Mouse (Mus musculus): ENCODE data around the gene Ctnnbl1. TPM values are rescaled to one million over a fixed set of nuclear protein-coding genes. Genes with fewer than 3 reads are reported as not detected.

The Ctnnbl1 gene
- polyA plus RNA-seq (2015; fragmentation: Nextera tagmentation; extraction: Ambion mirVana), result 31.5 and 33.3 TPM in 2 replicates

DNA sequence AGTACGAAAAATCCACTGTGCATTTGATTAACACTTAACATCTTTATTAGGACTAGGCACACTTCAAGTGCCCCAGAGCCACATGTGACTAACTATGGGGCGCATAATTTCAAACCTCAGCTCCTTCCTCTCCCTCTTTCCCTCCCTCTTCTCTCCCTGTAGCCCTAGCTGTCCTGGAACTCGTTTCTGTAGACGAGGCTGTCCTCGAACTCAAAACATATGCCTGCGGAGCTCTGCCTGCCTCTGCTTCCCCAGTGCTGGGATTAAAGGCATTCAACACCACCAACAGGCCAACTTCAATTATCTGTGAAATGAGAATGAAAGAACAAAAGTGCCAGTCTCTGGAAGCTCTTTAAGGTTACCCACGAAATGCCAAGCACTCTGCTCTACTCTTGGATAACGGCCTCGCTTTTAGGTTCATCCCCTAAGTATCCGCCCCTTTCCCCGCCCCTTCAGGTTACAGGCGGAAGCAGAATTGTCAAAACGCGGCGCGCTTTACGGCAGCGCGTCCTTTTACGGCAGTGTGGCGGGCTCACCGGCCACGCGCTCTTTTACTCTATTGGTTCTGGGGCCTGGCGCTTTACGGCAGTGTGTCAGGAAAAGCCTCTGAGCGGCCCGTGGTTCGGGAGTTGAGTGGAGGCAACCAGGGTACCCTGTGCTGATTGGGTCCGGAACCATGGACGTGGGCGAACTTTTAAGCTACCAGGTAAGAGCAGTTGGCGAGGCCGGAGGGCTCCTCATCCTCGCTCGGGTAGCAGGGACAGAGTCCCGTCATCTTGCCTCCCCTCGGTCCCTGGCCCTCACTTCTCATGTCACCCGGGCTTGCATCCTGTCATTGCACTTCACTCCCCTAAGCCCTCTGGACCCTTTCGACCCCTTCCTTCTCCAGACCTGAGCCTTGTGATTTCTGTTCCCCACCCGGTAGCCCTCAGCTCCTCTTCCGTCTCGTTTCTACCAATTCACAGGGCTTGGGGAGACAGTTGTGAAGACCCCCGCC lies at the start of gene Ctnnbl1:
Gene Ctnnbl1 (plus strand): TSS at position 548 of the 997 bp plus-strand sequence.
- Histone ChIP-seq H3K36me3 (ENCODE audit: control insufficient read depth, insufficient read depth) (no peaks in the 10 kb centered on the region), H3K27me3 (ENCODE audit: control insufficient read depth, insufficient read depth, low read length) (no peaks in the 10 kb centered on the region), H3K4me1 (ENCODE audit: control insufficient read depth, insufficient read depth, low read length) (peaks cover 10% of the 10 kb centered on the region), H3K4me3 (ENCODE audit: low read length) (peak within 1 kb of the TSS; percentile 96), H3K9me3 (replicated peaks; ENCODE audit: control insufficient read depth, low read length) (no peaks in the 10 kb centered on the region), H3K4me2 (ENCODE audit: low read depth, low read length) (peak within 1 kb of the TSS; percentile 94), H3K27ac (ENCODE audit: low read length) (no peak within 1 kb of the TSS), H3K9ac (ENCODE audit: low read length) (peak within 1 kb of the TSS; percentile 87)
- ATAC-seq (replicated peaks; ENCODE audit: extremely low read depth, insufficient read depth, low FRiP score), result peak; percentile 93
- 10% methylated on average over 44 of the region's 44 CpGs for WGBS

DNA sequence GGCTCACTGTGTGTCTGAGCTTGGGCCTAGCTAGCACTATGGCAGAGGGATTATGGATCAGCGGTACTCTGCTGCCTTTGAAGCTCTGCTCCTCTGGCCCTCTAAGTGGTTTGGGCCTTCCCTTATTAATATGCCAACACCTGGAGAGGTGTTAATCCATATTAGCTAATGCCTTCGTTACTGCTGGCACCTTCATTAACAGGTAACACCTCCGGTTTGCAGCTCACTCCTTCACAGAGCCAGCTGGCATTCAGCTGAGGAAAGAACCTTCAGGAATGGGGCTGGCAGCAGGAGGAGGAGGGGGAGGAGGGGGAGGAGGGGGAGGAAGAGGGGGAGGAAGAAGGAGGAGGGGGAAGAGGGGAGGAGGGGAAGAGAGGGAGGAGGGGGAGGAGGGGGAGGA lies 49.7 kb upstream of the Ctnnbl1 start:
- Histone ChIP-seq H3K36me3 (ENCODE audit: control insufficient read depth, insufficient read depth) (no peaks in the 10 kb centered on the region), H3K27ac (ENCODE audit: low read length) (no peak overlapping the region), H3K4me1 (ENCODE audit: control insufficient read depth, insufficient read depth, low read length) (no peaks in the 10 kb centered on the region), H3K4me2 (ENCODE audit: low read depth, low read length) (no peak overlapping the region), H3K9me3 (replicated peaks; ENCODE audit: control insufficient read depth, low read length) (no peaks in the 10 kb centered on the region), H3K9ac (ENCODE audit: low read length) (no peak overlapping the region), H3K4me3 (ENCODE audit: low read length) (no peak overlapping the region), H3K27me3 (ENCODE audit: control insufficient read depth, insufficient read depth, low read length) (peaks cover 11% of the 10 kb centered on the region; the same call in 1 of the 2 replicates)
- 41% methylated on average over 3 of the region's 3 CpGs for WGBS
- no peak for ATAC-seq (replicated peaks; ENCODE audit: extremely low read depth, insufficient read depth, low FRiP score)

DNA sequence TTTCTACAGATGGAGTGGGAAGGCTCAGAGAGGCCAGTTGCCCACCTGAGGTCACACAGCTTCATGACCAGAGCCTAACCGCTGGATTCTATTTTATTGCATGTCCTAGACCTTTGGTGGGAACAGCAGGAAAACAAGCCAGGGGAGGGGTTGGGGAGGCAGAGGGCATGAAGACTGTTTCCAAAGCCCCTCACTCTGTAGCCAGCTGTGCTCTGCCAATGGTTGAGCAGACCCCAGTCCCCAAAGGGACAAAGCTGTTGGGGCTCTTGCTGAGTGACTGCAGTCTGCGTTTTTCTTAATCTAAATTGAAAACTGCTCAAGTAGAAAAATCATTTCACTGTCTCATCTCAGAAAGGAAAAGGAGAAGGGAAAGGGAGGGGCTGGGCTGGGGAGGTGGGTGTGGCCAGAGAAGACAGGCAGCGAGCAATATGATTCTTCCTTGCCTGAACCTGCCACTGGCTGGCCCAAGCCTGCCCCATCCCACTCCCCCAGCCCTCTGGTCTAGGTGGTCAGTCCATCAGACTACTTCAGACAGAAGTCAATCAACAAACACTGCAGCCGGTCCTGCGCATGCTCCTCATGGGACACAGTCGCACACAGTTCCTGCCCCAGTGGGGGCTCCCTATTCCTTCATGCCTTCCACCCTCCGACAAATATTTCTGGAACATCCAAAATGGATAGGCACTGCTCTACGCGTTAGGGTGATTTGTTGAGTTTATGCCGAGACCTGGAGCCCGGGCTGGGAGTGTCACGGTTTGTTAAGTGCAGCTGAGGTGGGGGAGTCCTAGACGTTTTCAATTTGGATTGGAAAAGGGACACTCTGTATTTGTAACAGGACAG lies 45.7 kb upstream of the Ctnnbl1 start:
- no peak overlapping the region for H3K4me2 ChIP-seq (ENCODE audit: low read depth, low read length)
- no peaks in the 10 kb centered on the region for H3K36me3 ChIP-seq (ENCODE audit: control insufficient read depth, insufficient read depth)
- H3K9ac ChIP-seq (ENCODE audit: low read length), result no peak overlapping the region
- peaks cover 15% of the 10 kb centered on the region; the same call in 1 of the 2 replicates for H3K27me3 ChIP-seq (ENCODE audit: control insufficient read depth, insufficient read depth, low read length)
- no peak overlapping the region for H3K4me3 ChIP-seq (ENCODE audit: low read length)
- 60% methylated on average over 13 of the region's 13 CpGs for WGBS
- H3K9me3 ChIP-seq (replicated peaks; ENCODE audit: control insufficient read depth, low read length), result no peaks in the 10 kb centered on the region
- ATAC-seq (replicated peaks; ENCODE audit: extremely low read depth, insufficient read depth, low FRiP score), result no peak
- H3K4me1 ChIP-seq (ENCODE audit: control insufficient read depth, insufficient read depth, low read length), result no peaks in the 10 kb centered on the region
- no peak overlapping the region for H3K27ac ChIP-seq (ENCODE audit: low read length)

DNA sequence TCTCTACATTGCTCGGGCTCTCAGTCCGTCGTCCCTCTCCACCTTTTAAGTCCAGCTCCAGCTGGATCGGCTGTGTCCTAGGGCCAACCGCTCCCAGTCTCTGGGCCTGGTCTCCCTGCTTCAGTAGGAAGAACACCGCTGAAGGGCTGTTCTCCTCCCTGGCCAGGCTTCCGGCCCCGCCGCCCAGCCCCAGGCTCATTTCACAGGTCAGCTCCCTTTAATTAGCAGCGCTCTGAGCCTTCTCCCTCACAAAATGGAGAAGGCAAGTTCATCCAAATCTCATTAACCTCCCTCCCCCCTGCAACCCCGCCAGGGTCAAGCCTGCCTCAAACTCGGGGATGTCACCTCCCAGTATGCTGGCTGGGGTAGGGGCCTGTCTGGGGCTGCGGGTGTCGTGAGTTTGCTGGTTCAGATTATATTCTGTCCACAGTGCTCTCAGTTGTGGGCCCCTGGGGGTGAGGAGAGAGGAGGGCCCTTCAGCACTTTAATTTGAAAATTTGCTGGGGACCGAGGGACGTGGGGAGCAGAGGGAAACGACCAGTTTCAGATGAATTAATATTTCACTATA lies 44.8 kb upstream of the Ctnnbl1 start:
- no peaks in the 10 kb centered on the region for H3K4me1 ChIP-seq (ENCODE audit: control insufficient read depth, insufficient read depth, low read length)
- no peak for ATAC-seq (replicated peaks; ENCODE audit: extremely low read depth, insufficient read depth, low FRiP score)
- no peak overlapping the region for H3K4me3 ChIP-seq (ENCODE audit: low read length)
- no peak overlapping the region for H3K27ac ChIP-seq (ENCODE audit: low read length)
- no peaks in the 10 kb centered on the region for H3K9me3 ChIP-seq (replicated peaks; ENCODE audit: control insufficient read depth, low read length)
- H3K9ac ChIP-seq (ENCODE audit: low read length), result no peak overlapping the region
- H3K27me3 ChIP-seq (ENCODE audit: control insufficient read depth, insufficient read depth, low read length), result peaks cover 15% of the 10 kb centered on the region; the same call in 1 of the 2 replicates
- H3K36me3 ChIP-seq (ENCODE audit: control insufficient read depth, insufficient read depth), result no peaks in the 10 kb centered on the region
- 21% methylated on average over 17 of the region's 17 CpGs for WGBS
- no peak overlapping the region for H3K4me2 ChIP-seq (ENCODE audit: low read depth, low read length)

DNA sequence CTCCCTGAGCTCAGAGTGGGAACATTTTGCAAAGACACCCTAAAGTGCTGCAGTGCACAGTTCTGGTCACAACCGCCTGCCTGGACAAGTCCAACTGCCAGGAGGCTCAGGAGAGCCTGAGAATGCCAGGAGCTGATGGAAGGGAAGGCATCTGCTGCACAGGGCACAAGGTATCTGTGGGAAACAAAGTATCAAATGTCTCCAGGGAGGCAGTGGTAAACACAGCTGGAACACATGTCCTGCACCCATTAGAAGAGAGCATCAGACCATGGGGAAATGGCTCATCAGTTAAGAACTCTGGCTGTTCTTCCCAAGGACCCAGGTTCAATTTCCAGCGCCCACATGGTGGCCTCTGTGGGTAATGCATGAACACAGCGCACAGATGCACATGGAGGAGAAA lies 43.6 kb upstream of the Ctnnbl1 start:
- peaks cover 14% of the 10 kb centered on the region; the same call in 1 of the 2 replicates for H3K27me3 ChIP-seq (ENCODE audit: control insufficient read depth, insufficient read depth, low read length)
- no peak overlapping the region for H3K27ac ChIP-seq (ENCODE audit: low read length)
- ATAC-seq (replicated peaks; ENCODE audit: extremely low read depth, insufficient read depth, low FRiP score), result no peak
- WGBS, result 83% methylated on average over 3 of the region's 3 CpGs
- H3K4me3 ChIP-seq (ENCODE audit: low read length), result no peak overlapping the region
- H3K4me1 ChIP-seq (ENCODE audit: control insufficient read depth, insufficient read depth, low read length), result no peaks in the 10 kb centered on the region
- H3K9ac ChIP-seq (ENCODE audit: low read length), result no peak overlapping the region
- no peaks in the 10 kb centered on the region for H3K36me3 ChIP-seq (ENCODE audit: control insufficient read depth, insufficient read depth)
- no peaks in the 10 kb centered on the region for H3K9me3 ChIP-seq (replicated peaks; ENCODE audit: control insufficient read depth, low read length)
- no peak overlapping the region for H3K4me2 ChIP-seq (ENCODE audit: low read depth, low read length)

DNA sequence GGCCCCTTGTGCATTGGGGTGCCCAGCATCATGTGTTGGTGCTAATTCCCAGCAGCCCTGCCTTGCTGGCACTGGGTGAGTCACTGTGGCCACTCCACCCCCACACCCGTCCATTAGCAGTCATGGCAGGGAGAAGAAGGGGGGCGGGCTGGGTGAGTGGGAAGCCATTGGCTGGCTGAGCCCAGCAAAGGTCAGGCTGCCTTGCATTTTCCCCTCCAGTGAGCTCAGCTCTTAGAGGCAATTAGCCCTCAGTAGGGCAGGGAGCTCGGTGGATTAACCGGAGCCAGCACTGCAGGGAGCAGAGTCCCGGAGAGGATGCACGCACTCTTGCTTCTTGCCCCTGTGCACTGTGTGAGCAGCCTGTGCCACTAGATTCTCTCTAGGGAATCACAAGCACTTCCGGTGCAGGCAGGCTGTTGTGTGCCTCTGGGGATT lies 40.9 kb upstream of the Ctnnbl1 start:
- ATAC-seq (replicated peaks; ENCODE audit: extremely low read depth, insufficient read depth, low FRiP score), result no peak

DNA sequence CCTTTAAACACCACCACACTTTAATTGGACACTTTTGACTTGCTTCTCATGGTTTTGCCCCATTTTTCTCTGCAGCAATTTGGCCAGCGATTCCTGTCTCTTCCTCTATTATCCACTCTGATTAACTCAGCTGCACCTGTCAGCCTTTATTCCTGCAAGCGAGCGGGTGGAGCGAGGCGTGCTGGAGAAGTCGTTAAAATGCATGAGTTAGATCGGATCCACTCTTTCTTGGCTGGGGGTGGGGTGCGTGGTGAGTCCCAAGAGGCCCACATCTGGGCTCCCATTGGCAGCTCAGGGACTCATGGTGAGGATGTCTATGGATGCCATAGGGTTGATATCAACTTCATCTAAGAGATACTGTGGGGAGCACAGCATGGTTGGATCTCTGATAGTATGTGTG lies 34.0 kb upstream of the Ctnnbl1 start:
- H3K4me1 ChIP-seq (ENCODE audit: control insufficient read depth, insufficient read depth, low read length), result no peaks in the 10 kb centered on the region
- no peak overlapping the region for H3K9ac ChIP-seq (ENCODE audit: low read length)
- no peak overlapping the region for H3K4me2 ChIP-seq (ENCODE audit: low read depth, low read length)
- ATAC-seq (replicated peaks; ENCODE audit: extremely low read depth, insufficient read depth, low FRiP score), result no peak
- H3K27me3 ChIP-seq (ENCODE audit: control insufficient read depth, insufficient read depth, low read length), result peaks cover 17% of the 10 kb centered on the region
- no peaks in the 10 kb centered on the region for H3K9me3 ChIP-seq (replicated peaks; ENCODE audit: control insufficient read depth, low read length)
- no peaks in the 10 kb centered on the region for H3K36me3 ChIP-seq (ENCODE audit: control insufficient read depth, insufficient read depth)
- H3K27ac ChIP-seq (ENCODE audit: low read length), result no peak overlapping the region
- 57% methylated on average over 8 of the region's 8 CpGs for WGBS
- H3K4me3 ChIP-seq (ENCODE audit: low read length), result no peak overlapping the region

More for the DNA sequence above, 40.9 kb upstream of the Ctnnbl1 start:
- Histone ChIP-seq H3K9ac (ENCODE audit: low read length) (no peak overlapping the region), H3K4me1 (ENCODE audit: control insufficient read depth, insufficient read depth, low read length) (no peaks in the 10 kb centered on the region), H3K4me3 (ENCODE audit: low read length) (no peak overlapping the region), H3K9me3 (replicated peaks; ENCODE audit: control insufficient read depth, low read length) (no peaks in the 10 kb centered on the region), H3K36me3 (ENCODE audit: control insufficient read depth, insufficient read depth) (no peaks in the 10 kb centered on the region), H3K27ac (ENCODE audit: low read length) (no peak overlapping the region), H3K27me3 (ENCODE audit: control insufficient read depth, insufficient read depth, low read length) (peaks cover 12% of the 10 kb centered on the region; the same call in 1 of the 2 replicates), H3K4me2 (ENCODE audit: low read depth, low read length) (no peak overlapping the region)
- 35% methylated on average over 6 of the region's 7 CpGs for WGBS

DNA sequence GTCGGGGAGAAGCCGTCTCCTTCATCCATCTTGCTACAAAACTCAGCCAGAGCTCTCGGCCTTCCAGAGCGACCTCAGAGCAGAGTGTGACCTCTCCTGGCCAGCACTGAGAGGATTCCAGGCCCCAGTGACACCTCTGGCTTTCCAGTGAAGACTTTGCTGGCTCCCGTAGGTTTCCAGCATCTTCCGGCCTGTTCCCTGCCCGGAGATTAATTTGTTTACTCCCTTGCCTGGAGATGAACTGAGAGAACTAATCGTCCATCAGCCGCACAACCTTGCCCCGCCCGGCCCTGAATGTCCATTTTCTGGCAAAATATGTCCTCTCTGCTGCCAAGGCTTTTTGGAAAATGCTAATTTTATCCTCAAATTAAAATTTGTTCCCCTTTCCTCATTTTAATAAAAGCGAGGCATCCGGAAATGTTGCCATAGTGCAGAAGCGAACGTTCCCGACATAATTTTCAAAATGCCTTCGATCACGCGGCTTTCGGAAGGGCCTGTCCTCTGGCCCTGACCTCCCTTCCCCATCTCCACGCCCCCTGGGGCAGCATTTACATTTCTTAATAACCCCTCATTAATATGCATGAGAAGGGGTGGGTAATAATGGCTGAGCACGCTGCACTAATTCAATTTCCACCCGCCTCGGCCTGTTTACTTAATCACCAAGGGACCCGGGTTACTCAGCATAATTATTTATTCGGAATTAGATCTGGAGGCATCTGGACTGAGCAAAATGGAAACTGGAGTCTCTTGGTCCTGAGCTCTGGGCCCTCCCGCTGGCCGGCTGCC lies 32.0 kb upstream of the Ctnnbl1 start:
- Histone ChIP-seq H3K9ac (ENCODE audit: low read length) (no peak overlapping the region), H3K27me3 (ENCODE audit: control insufficient read depth, insufficient read depth, low read length) (peaks cover 15% of the 10 kb centered on the region), H3K36me3 (ENCODE audit: control insufficient read depth, insufficient read depth) (no peaks in the 10 kb centered on the region), H3K4me3 (ENCODE audit: low read length) (no peak overlapping the region), H3K27ac (ENCODE audit: low read length) (no peak overlapping the region), H3K4me2 (ENCODE audit: low read depth, low read length) (no peak overlapping the region), H3K4me1 (ENCODE audit: control insufficient read depth, insufficient read depth, low read length) (no peaks in the 10 kb centered on the region), H3K9me3 (replicated peaks; ENCODE audit: control insufficient read depth, low read length) (no peaks in the 10 kb centered on the region)
- no peak for ATAC-seq (replicated peaks; ENCODE audit: extremely low read depth, insufficient read depth, low FRiP score)
- 42% methylated on average over 28 of the region's 28 CpGs for WGBS

Data from heart, embryonic 16.5 days (tissue).